Mouse (Mus musculus): Measurements from ENCODE around the gene Anapc15-ps. TPM values are rescaled to one million over a fixed set of nuclear protein-coding genes. Genes with fewer than 3 reads are reported as not detected.
"Not testable (repeated sequence)": the region's sequence is repeated elsewhere in the genome, so short reads cannot be mapped to it uniquely, and the experiment has no call there.

Anapc15-ps gene
- polyA plus RNA-seq, 1 experiment from 2014 or later = not detected

GRCm38 (mm10) chr10:95641335-95641734, 31.9 kb downstream of the Anapc15-ps start:
- H3K4me2 ChIP-seq (ENCODE audit: low read length) = no peak overlapping the region
- H3K9me3 ChIP-seq (ENCODE audit: control insufficient read depth, low read length) = no peaks in the 10 kb centered on the region
- H3K9ac ChIP-seq (replicated peaks; ENCODE audit: low read length) = no peak overlapping the region
- ATAC-seq (ENCODE audit: low FRiP score, low TSS enrichment) (no peak), DNase-seq (no peak)
- no peaks in the 10 kb centered on the region for H3K36me3 ChIP-seq (ENCODE audit: control insufficient read depth, insufficient read depth, low read length)
- H3K4me3 ChIP-seq (replicated peaks; ENCODE audit: low read depth, low read length) = no peak overlapping the region
- H3K4me1 ChIP-seq (ENCODE audit: control insufficient read depth, insufficient read depth, low read length) = no peaks in the 10 kb centered on the region
- WGBS = 81% methylated on average over 5 of the region's 5 CpGs
- no peaks in the 10 kb centered on the region for H3K27me3 ChIP-seq (ENCODE audit: control insufficient read depth, insufficient read depth, low read length)
- no peak overlapping the region for H3K27ac ChIP-seq (replicated peaks; ENCODE audit: low read depth, low read length)

GRCm38 (mm10) chr10:95639429-95639828, 33.8 kb downstream of the Anapc15-ps start:
- Histone ChIP-seq H3K4me2 (ENCODE audit: low read length) (no peak overlapping the region), H3K4me1 (ENCODE audit: control insufficient read depth, insufficient read depth, low read length) (no peaks in the 10 kb centered on the region), H3K9ac (replicated peaks; ENCODE audit: low read length) (no peak overlapping the region), H3K27ac (replicated peaks; ENCODE audit: low read depth, low read length) (no peak overlapping the region), H3K9me3 (ENCODE audit: control insufficient read depth, low read length) (no peaks in the 10 kb centered on the region), H3K36me3 (ENCODE audit: control insufficient read depth, insufficient read depth, low read length) (no peaks in the 10 kb centered on the region), H3K27me3 (ENCODE audit: control insufficient read depth, insufficient read depth, low read length) (no peaks in the 10 kb centered on the region), H3K4me3 (replicated peaks; ENCODE audit: low read depth, low read length) (no peak overlapping the region)
- WGBS = 86% methylated on average over 5 of the region's 5 CpGs
- ATAC-seq (ENCODE audit: low FRiP score, low TSS enrichment) (no peak), DNase-seq (no peak)

GRCm38 (mm10) chr10:95634751-95635150, 38.5 kb downstream of the Anapc15-ps start:
- ATAC-seq (ENCODE audit: low FRiP score, low TSS enrichment) = no peak
- Histone ChIP-seq H3K4me2 (ENCODE audit: low read length) (no peak overlapping the region), H3K9me3 (ENCODE audit: control insufficient read depth, low read length) (no peaks in the 10 kb centered on the region), H3K4me1 (ENCODE audit: control insufficient read depth, insufficient read depth, low read length) (no peaks in the 10 kb centered on the region), H3K9ac (replicated peaks; ENCODE audit: low read length) (no peak overlapping the region), H3K27ac (replicated peaks; ENCODE audit: low read depth, low read length) (no peak overlapping the region), H3K27me3 (ENCODE audit: control insufficient read depth, insufficient read depth, low read length) (no peaks in the 10 kb centered on the region), H3K4me3 (replicated peaks; ENCODE audit: low read depth, low read length) (no peak overlapping the region), H3K36me3 (ENCODE audit: control insufficient read depth, insufficient read depth, low read length) (no peaks in the 10 kb centered on the region)
- 87% methylated on average over 15 of the region's 15 CpGs for WGBS
- no peak for DNase-seq

GRCm38 (mm10) chr10:95634261-95634660, 39.0 kb downstream of the Anapc15-ps start:
- Histone ChIP-seq H3K4me1 (ENCODE audit: control insufficient read depth, insufficient read depth, low read length) (no peaks in the 10 kb centered on the region), H3K4me3 (replicated peaks; ENCODE audit: low read depth, low read length) (no peak overlapping the region), H3K4me2 (ENCODE audit: low read length) (no peak overlapping the region), H3K27me3 (ENCODE audit: control insufficient read depth, insufficient read depth, low read length) (no peaks in the 10 kb centered on the region), H3K36me3 (ENCODE audit: control insufficient read depth, insufficient read depth, low read length) (no peaks in the 10 kb centered on the region), H3K27ac (replicated peaks; ENCODE audit: low read depth, low read length) (no peak overlapping the region), H3K9ac (replicated peaks; ENCODE audit: low read length) (no peak overlapping the region), H3K9me3 (ENCODE audit: control insufficient read depth, low read length) (no peaks in the 10 kb centered on the region)
- WGBS = 78% methylated on average over 9 of the region's 9 CpGs
- DNase-seq (no peak), ATAC-seq (ENCODE audit: low FRiP score, low TSS enrichment) (no peak)

GRCm38 (mm10) chr10:95631568-95631967, 41.7 kb downstream of the Anapc15-ps start:
- ATAC-seq (ENCODE audit: low FRiP score, low TSS enrichment) (no peak), DNase-seq (no peak)
- no peaks in the 10 kb centered on the region for H3K27me3 ChIP-seq (ENCODE audit: control insufficient read depth, insufficient read depth, low read length)
- no peaks in the 10 kb centered on the region for H3K4me1 ChIP-seq (ENCODE audit: control insufficient read depth, insufficient read depth, low read length)
- H3K9me3 ChIP-seq (ENCODE audit: control insufficient read depth, low read length) = no peaks in the 10 kb centered on the region
- no peaks in the 10 kb centered on the region for H3K36me3 ChIP-seq (ENCODE audit: control insufficient read depth, insufficient read depth, low read length)
- H3K27ac ChIP-seq (replicated peaks; ENCODE audit: low read depth, low read length) = no peak overlapping the region
- H3K4me3 ChIP-seq (replicated peaks; ENCODE audit: low read depth, low read length) = no peak overlapping the region
- no peak overlapping the region for H3K4me2 ChIP-seq (ENCODE audit: low read length)
- 76% methylated on average over 2 of the region's 2 CpGs for WGBS
- no peak overlapping the region for H3K9ac ChIP-seq (replicated peaks; ENCODE audit: low read length)

GRCm38 (mm10) chr10:95630726-95631345, 42.4 kb downstream of the Anapc15-ps start:
- H3K36me3 ChIP-seq (ENCODE audit: control insufficient read depth, insufficient read depth, low read length) = no peaks in the 10 kb centered on the region
- H3K9ac ChIP-seq (replicated peaks; ENCODE audit: low read length) = no peak overlapping the region
- WGBS = 86% methylated on average over 10 of the region's 10 CpGs
- H3K27me3 ChIP-seq (ENCODE audit: control insufficient read depth, insufficient read depth, low read length) = no peaks in the 10 kb centered on the region
- no peak for DNase-seq
- H3K4me3 ChIP-seq (replicated peaks; ENCODE audit: low read depth, low read length) = no peak overlapping the region
- no peak overlapping the region for H3K27ac ChIP-seq (replicated peaks; ENCODE audit: low read depth, low read length)
- no peaks in the 10 kb centered on the region for H3K9me3 ChIP-seq (ENCODE audit: control insufficient read depth, low read length)
- no peaks in the 10 kb centered on the region for H3K4me1 ChIP-seq (ENCODE audit: control insufficient read depth, insufficient read depth, low read length)
- no peak for ATAC-seq (ENCODE audit: low FRiP score, low TSS enrichment)
- no peak overlapping the region for H3K4me2 ChIP-seq (ENCODE audit: low read length)

- not testable (repeated sequence) for H3K27me3 ChIP-seq (ENCODE audit: control insufficient read depth, insufficient read depth, low read length); H3K4me2 ChIP-seq (ENCODE audit: low read length); H3K36me3 ChIP-seq (ENCODE audit: control insufficient read depth, insufficient read depth, low read length); H3K9ac ChIP-seq (replicated peaks; ENCODE audit: low read length); DNase-seq; H3K27ac ChIP-seq (replicated peaks; ENCODE audit: low read depth, low read length); H3K4me1 ChIP-seq (ENCODE audit: control insufficient read depth, insufficient read depth, low read length); H3K4me3 ChIP-seq (replicated peaks; ENCODE audit: low read depth, low read length); ATAC-seq (ENCODE audit: low FRiP score, low TSS enrichment); H3K9me3 ChIP-seq (ENCODE audit: control insufficient read depth, low read length)
- 80% methylated on average over 4 of the region's 4 CpGs for WGBS
These were observed 43.1 kb downstream of the Anapc15-ps start for GRCm38 (mm10) chr10:95630166-95630565.

GRCm38 (mm10) chr10:95628338-95628737, 44.9 kb downstream of the Anapc15-ps start:
- Histone ChIP-seq H3K27me3 (ENCODE audit: control insufficient read depth, insufficient read depth, low read length) (no peaks in the 10 kb centered on the region), H3K4me2 (ENCODE audit: low read length) (no peak overlapping the region), H3K9me3 (ENCODE audit: control insufficient read depth, low read length) (no peaks in the 10 kb centered on the region), H3K36me3 (ENCODE audit: control insufficient read depth, insufficient read depth, low read length) (no peaks in the 10 kb centered on the region), H3K4me1 (ENCODE audit: control insufficient read depth, insufficient read depth, low read length) (no peaks in the 10 kb centered on the region), H3K27ac (replicated peaks; ENCODE audit: low read depth, low read length) (no peak overlapping the region), H3K4me3 (replicated peaks; ENCODE audit: low read depth, low read length) (no peak overlapping the region), H3K9ac (replicated peaks; ENCODE audit: low read length) (no peak overlapping the region)
- WGBS = 66% methylated on average over 2 of the region's 2 CpGs
- DNase-seq (no peak), ATAC-seq (ENCODE audit: low FRiP score, low TSS enrichment) (no peak)

- Histone ChIP-seq H3K4me3 (replicated peaks; ENCODE audit: low read depth, low read length) (no peak overlapping the region), H3K27ac (replicated peaks; ENCODE audit: low read depth, low read length) (no peak overlapping the region), H3K9me3 (ENCODE audit: control insufficient read depth, low read length) (no peaks in the 10 kb centered on the region), H3K9ac (replicated peaks; ENCODE audit: low read length) (no peak overlapping the region), H3K27me3 (ENCODE audit: control insufficient read depth, insufficient read depth, low read length) (no peaks in the 10 kb centered on the region), H3K4me1 (ENCODE audit: control insufficient read depth, insufficient read depth, low read length) (no peaks in the 10 kb centered on the region), H3K4me2 (ENCODE audit: low read length) (no peak overlapping the region), H3K36me3 (ENCODE audit: control insufficient read depth, insufficient read depth, low read length) (no peaks in the 10 kb centered on the region)
- ATAC-seq (ENCODE audit: low FRiP score, low TSS enrichment) (no peak), DNase-seq (no peak)
- 94% methylated on average over 6 of the region's 6 CpGs for WGBS
These were observed 45.9 kb downstream of the Anapc15-ps start for GRCm38 (mm10) chr10:95627381-95627780.
